Mouse (Mus musculus): ENCODE measurements around the gene Scimp. TPM values are rescaled to one million over a fixed set of nuclear protein-coding genes. Genes with fewer than 3 reads are reported as not detected.
"Not testable (repeated sequence)": the region's sequence is repeated elsewhere in the genome, so short reads cannot be mapped to it uniquely, and the experiment has no call there.

Scimp gene
- polyA plus RNA-seq, 1 experiment from 2014 or later = 0.45 TPM

- peak within 1 kb of the TSS; percentile 78 for H3K4me2 ChIP-seq
- under 1% methylated on average over 78 of the region's 78 CpGs for WGBS
- ATAC-seq (replicated peaks; ENCODE audit: insufficient number of reproducible peaks, insufficient read depth, low FRiP score, low read depth) = peak; percentile 85
- H3K27ac ChIP-seq = peak within 1 kb of the TSS; percentile 96
- peaks cover 11% of the 10 kb centered on the region; the same call in 1 of the 2 replicates for H3K36me3 ChIP-seq
- peak within 1 kb of the TSS; percentile 83 for H3K4me3 ChIP-seq
- peak within 1 kb of the TSS; percentile 89 for H3K9ac ChIP-seq
- peaks cover 18% of the 10 kb centered on the region for H3K4me1 ChIP-seq (replicated peaks)
- H3K9me3 ChIP-seq (replicated peaks) = no peaks in the 10 kb centered on the region
- no peaks in the 10 kb centered on the region for H3K27me3 ChIP-seq
Observed at GRCm38 (mm10) chr11:70763936-70764808, 48.2 kb downstream of the Scimp start, which contains the start of gene Zfp3. Gene Zfp3, plus strand, starts transcription at chr11:70764209.

- Histone ChIP-seq H3K27me3 (no peaks in the 10 kb centered on the region), H3K9me3 (replicated peaks) (no peaks in the 10 kb centered on the region), H3K4me1 (replicated peaks) (peaks cover 18% of the 10 kb centered on the region), H3K36me3 (peaks cover 11% of the 10 kb centered on the region; the same call in 1 of the 2 replicates), H3K27ac (peak overlapping the region; percentile 96), H3K9ac (peak overlapping the region; percentile 89), H3K4me2 (peak overlapping the region; percentile 78), H3K4me3 (peak overlapping the region; percentile 83)
- 22% methylated on average over 3 of the region's 3 CpGs for WGBS
- ATAC-seq (replicated peaks; ENCODE audit: insufficient number of reproducible peaks, insufficient read depth, low FRiP score, low read depth) = no peak
Observed at GRCm38 (mm10) chr11:70763582-70763935, 48.8 kb downstream of the Scimp start.

- Histone ChIP-seq H3K9me3 (replicated peaks) (no peaks in the 10 kb centered on the region), H3K36me3 (peaks cover 2% of the 10 kb centered on the region; the same call in 1 of the 2 replicates), H3K9ac (no peak overlapping the region), H3K27ac (no peak overlapping the region), H3K4me2 (no peak overlapping the region), H3K4me1 (replicated peaks) (peaks cover 18% of the 10 kb centered on the region), H3K4me3 (no peak overlapping the region), H3K27me3 (no peaks in the 10 kb centered on the region)
- 71% methylated on average over 9 of the region's 9 CpGs for WGBS
- ATAC-seq (replicated peaks; ENCODE audit: insufficient number of reproducible peaks, insufficient read depth, low FRiP score, low read depth) = no peak
Observed at GRCm38 (mm10) chr11:70762641-70763040, 49.7 kb downstream of the Scimp start.

GRCm38 (mm10) chr11:70760446-70760845, 51.9 kb downstream of the Scimp start:
- WGBS = 61% methylated on average over 3 of the region's 3 CpGs
- ATAC-seq (replicated peaks; ENCODE audit: insufficient number of reproducible peaks, insufficient read depth, low FRiP score, low read depth); H3K36me3 ChIP-seq; H3K27me3 ChIP-seq; H3K4me1 ChIP-seq (replicated peaks); H3K4me2 ChIP-seq; H3K4me3 ChIP-seq; H3K9ac ChIP-seq; H3K27ac ChIP-seq; H3K9me3 ChIP-seq (replicated peaks): not testable (repeated sequence)

- ATAC-seq (replicated peaks; ENCODE audit: insufficient number of reproducible peaks, insufficient read depth, low FRiP score, low read depth) = no peak
- no peak overlapping the region for H3K4me3 ChIP-seq
- H3K4me1 ChIP-seq (replicated peaks) = no peaks in the 10 kb centered on the region
- no peak overlapping the region for H3K9ac ChIP-seq
- no peak overlapping the region for H3K4me2 ChIP-seq
- no peaks in the 10 kb centered on the region for H3K27me3 ChIP-seq
- H3K9me3 ChIP-seq (replicated peaks) = no peaks in the 10 kb centered on the region
- H3K36me3 ChIP-seq = no peaks in the 10 kb centered on the region
- 7% methylated on average over 7 of the region's 7 CpGs for WGBS
- H3K27ac ChIP-seq = no peak overlapping the region
Observed at GRCm38 (mm10) chr11:70755645-70756044, 56.7 kb downstream of the Scimp start.

GRCm38 (mm10) chr11:70754958-70755357, 57.4 kb downstream of the Scimp start:
- Histone ChIP-seq H3K27me3 (no peaks in the 10 kb centered on the region), H3K9me3 (replicated peaks) (no peaks in the 10 kb centered on the region), H3K9ac (no peak overlapping the region), H3K27ac (no peak overlapping the region), H3K4me3 (no peak overlapping the region), H3K4me1 (replicated peaks) (no peaks in the 10 kb centered on the region), H3K36me3 (no peaks in the 10 kb centered on the region), H3K4me2 (no peak overlapping the region)
- ATAC-seq (replicated peaks; ENCODE audit: insufficient number of reproducible peaks, insufficient read depth, low FRiP score, low read depth) = no peak
- 65% methylated on average over 7 of the region's 7 CpGs for WGBS

- Histone ChIP-seq H3K9ac (no peak overlapping the region), H3K4me2 (no peak overlapping the region), H3K36me3 (no peaks in the 10 kb centered on the region), H3K27me3 (no peaks in the 10 kb centered on the region), H3K27ac (no peak overlapping the region), H3K4me1 (replicated peaks) (no peaks in the 10 kb centered on the region), H3K4me3 (no peak overlapping the region), H3K9me3 (replicated peaks) (no peaks in the 10 kb centered on the region)
- ATAC-seq (replicated peaks; ENCODE audit: insufficient number of reproducible peaks, insufficient read depth, low FRiP score, low read depth) = no peak
- 63% methylated on average over 4 of the region's 4 CpGs for WGBS
Observed at GRCm38 (mm10) chr11:70754476-70754875, 57.9 kb downstream of the Scimp start.

GRCm38 (mm10) chr11:70753146-70753545, 59.2 kb downstream of the Scimp start:
- H3K27me3 ChIP-seq = no peaks in the 10 kb centered on the region
- 88% methylated on average over 10 of the region's 10 CpGs for WGBS

GRCm38 (mm10) chr11:70752337-70753017, 59.9 kb downstream of the Scimp start:
- no peak overlapping the region for H3K27ac ChIP-seq
- no peak overlapping the region for H3K4me2 ChIP-seq
- 66% methylated on average over 4 of the region's 4 CpGs for WGBS
- no peaks in the 10 kb centered on the region for H3K27me3 ChIP-seq
- ATAC-seq (replicated peaks; ENCODE audit: insufficient number of reproducible peaks, insufficient read depth, low FRiP score, low read depth) = no peak
- no peaks in the 10 kb centered on the region for H3K4me1 ChIP-seq (replicated peaks)
- H3K9ac ChIP-seq = no peak overlapping the region
- no peak overlapping the region for H3K4me3 ChIP-seq
- no peaks in the 10 kb centered on the region for H3K36me3 ChIP-seq
- no peaks in the 10 kb centered on the region for H3K9me3 ChIP-seq (replicated peaks)

More at GRCm38 (mm10) chr11:70753146-70753545, 59.2 kb downstream of the Scimp start:
- Histone ChIP-seq H3K4me1 (replicated peaks) (no peaks in the 10 kb centered on the region), H3K9me3 (replicated peaks) (no peaks in the 10 kb centered on the region), H3K9ac (no peak overlapping the region), H3K4me2 (no peak overlapping the region), H3K36me3 (no peaks in the 10 kb centered on the region), H3K27ac (no peak overlapping the region), H3K4me3 (no peak overlapping the region)
- no peak for ATAC-seq (replicated peaks; ENCODE audit: insufficient number of reproducible peaks, insufficient read depth, low FRiP score, low read depth)

GRCm38 (mm10) chr11:70747876-70748545, 64.4 kb downstream of the Scimp start:
- H3K4me1 ChIP-seq (replicated peaks) = no peaks in the 10 kb centered on the region
- H3K27me3 ChIP-seq = no peaks in the 10 kb centered on the region
- no peak for ATAC-seq (replicated peaks; ENCODE audit: insufficient number of reproducible peaks, insufficient read depth, low FRiP score, low read depth)
- 73% methylated on average over 4 of the region's 4 CpGs for WGBS
- no peaks in the 10 kb centered on the region for H3K36me3 ChIP-seq
- no peaks in the 10 kb centered on the region for H3K9me3 ChIP-seq (replicated peaks)
- H3K4me2 ChIP-seq = no peak overlapping the region
- H3K9ac ChIP-seq = no peak overlapping the region
- no peak overlapping the region for H3K27ac ChIP-seq
- no peak overlapping the region for H3K4me3 ChIP-seq

GRCm38 (mm10) chr11:70745636-70746035, 66.8 kb downstream of the Scimp start:
- ATAC-seq (replicated peaks; ENCODE audit: insufficient number of reproducible peaks, insufficient read depth, low FRiP score, low read depth) = no peak
- 66% methylated on average over 7 of the region's 7 CpGs for WGBS
- H3K4me1 ChIP-seq (replicated peaks) = no peaks in the 10 kb centered on the region
- no peaks in the 10 kb centered on the region for H3K9me3 ChIP-seq (replicated peaks)
- no peak overlapping the region for H3K4me3 ChIP-seq
- H3K27ac ChIP-seq = no peak overlapping the region
- no peak overlapping the region for H3K4me2 ChIP-seq
- H3K9ac ChIP-seq = no peak overlapping the region
- no peaks in the 10 kb centered on the region for H3K36me3 ChIP-seq
- no peaks in the 10 kb centered on the region for H3K27me3 ChIP-seq
